Mouse (Mus musculus) layer of hippocampus, postnatal 10 days (tissue): ENCODE data around the gene Resp18. TPM values are rescaled to one million over a fixed set of nuclear protein-coding genes. Genes with fewer than 3 reads are reported as not detected.
"Not testable (repeated sequence)": the region's sequence is repeated elsewhere in the genome, so short reads cannot be mapped to it uniquely, and the experiment has no call there.

Experiments
- DNase-seq, 2 experiments: peaks; one replicate each; pipeline ENCODE4 v3.0.0; 2021; ENCODE audit warnings: low spot score in 2 of 2
- total RNA-seq, 2 experiments: library from RNA; stranded (reverse); gene quantifications; 2 replicates each; pipeline ENCODE4 v1.2.3; 2021

The Resp18 gene
- total RNA-seq, 2 experiments from 2014 or later: 108 to 111 TPM

- DNase-seq: peak; percentile 76 to 82
Observed at GRCm38 (mm10) chr1:75236117-75237050, 41.8 kb downstream of the Resp18 start, which contains the start of gene Dnajb2. TSS of gene Dnajb2 (plus strand) at chr1:75236406.

DNA sequence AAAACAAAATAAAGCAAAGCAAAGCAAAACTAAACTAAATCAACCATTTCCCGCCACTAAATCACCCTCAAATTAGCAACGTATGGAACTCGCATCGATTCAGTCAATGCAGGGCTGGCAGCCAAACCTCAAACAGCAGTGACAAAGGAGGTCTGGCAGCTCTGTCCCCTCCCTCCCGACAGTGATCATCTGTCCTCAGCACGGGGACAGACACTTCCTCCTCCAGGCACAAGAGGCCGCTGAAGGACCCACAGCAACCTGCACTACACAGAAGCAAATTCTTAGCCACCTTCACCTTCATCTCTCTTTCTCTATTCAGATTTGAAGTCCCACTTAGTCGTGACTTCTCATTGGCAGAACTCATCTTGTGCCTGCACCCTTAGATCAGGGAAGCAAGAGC is 43.6 kb downstream of the Resp18 start:
- DNase-seq: peak; percentile 63 to 77

DNA sequence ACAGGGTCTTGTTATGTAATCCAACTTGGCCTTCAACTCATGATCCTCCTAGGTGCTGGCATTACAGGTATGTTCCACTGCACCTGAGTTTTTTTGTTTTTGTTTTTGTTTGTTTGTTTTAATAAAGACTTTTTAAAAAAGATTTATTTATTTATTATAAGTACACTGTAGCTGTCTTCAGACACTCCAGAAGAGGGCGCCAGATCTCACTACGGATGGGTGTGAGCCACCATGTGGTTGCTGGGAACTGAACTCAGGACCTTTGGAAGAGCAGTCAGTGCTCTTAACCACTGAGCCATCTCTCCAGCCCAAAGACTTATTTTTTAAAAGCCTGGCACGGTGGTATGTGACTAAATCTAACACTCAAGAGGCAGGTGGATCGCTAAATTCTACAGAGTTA is 45.7 kb downstream of the Resp18 start:
- not testable (repeated sequence) for DNase-seq

DNA sequence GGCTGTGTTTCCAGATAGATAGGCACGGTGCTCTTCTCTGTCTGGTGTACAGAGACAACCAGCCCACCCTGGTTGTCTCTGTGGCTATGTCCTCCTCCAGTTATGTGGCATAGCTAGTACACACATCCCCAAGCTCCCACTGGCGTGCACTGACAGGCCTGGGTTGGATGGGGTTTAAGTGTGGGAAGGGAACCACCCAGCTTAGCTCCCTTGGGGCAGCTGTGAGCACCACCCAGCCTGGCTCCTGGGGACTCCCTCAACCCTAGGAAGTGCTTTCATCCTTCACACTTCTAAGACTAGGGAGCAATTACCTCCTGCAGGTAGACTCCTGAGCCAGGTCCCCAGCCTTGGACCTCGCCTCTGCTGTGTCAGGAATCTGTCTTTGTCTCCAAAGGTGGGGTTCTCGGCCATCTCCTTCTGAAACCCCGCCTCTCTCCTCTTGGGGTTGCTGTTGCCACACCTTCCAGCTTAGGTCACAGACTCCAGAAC is 46.5 kb downstream of the Resp18 start, which contains the start of gene A630095N17Rik:
Gene A630095N17Rik (minus strand): TSS at position 439 of the 489 bp plus-strand sequence.
- no peak for DNase-seq

DNA sequence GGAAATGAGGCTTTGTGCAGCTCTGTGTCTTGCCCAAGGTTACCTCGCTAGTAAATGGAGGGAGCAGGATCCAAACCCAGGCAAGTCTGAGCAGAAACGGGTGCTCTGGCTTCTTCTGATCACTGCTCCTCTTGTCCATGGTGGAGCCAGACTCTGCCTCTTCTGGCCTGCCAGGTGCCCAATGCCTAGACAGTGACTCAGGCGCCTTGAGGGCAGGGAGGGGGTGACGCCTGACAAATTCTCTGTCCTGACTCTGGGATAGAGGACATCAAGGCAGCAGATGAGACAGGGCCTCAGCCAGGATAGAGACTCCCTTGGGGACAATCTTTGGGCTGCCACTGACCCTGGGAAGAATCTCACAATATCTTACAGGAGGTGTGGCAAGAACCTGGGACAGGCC is 47.0 kb downstream of the Resp18 start:
- no peak for DNase-seq

DNA sequence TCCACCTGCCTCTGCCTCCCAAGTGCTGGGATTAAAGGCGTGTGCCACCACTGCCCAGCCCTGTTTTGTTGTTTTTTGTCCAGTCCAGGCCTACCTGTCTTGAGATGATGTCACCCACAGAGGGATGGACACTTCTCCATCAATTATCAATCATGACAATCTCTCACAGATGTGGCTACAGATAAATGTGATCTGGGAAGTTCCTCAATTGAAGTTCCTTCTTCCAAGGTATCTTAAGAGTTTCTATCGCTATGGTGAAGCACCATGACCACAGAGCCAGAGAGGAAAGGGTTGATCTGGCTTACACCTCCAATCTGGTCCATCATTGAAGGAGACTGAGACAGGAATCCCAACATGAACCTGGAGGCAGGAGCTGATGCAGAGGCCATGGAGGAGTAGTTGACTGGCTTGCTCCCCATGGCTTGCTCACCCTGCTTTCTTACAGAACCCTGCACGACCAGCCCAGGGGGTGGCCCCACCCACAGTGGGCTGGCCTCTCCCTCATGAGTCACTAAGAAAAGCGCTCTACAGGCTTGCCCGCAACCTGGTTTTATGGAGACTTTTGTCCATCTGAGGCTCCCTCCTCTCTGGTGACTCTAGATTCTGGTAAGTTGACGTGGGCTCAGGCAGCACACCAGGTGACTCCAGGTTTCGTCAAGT is 47.8 kb downstream of the Resp18 start:
- DNase-seq: no peak

DNA sequence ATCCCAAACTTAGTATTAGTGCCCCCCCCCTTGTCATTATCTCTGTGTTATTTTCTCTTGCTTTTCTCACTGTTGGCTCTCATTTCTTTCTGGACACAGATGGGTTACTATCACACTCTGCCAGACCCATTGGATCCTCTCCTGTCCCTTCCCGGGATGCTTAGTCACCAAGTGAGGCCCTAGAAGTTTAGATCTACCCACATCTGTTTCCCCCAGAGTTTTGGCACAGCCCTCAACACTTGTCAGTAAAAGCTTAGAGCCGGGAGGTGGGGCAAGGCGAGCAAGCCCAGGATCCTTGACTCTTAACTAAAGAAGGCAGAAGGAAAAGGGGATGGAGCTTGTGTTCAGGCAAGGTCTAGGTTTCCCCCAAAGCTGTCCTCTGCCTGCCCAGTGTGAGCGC is 49.1 kb downstream of the Resp18 start:
- DNase-seq: no peak

- DNase-seq: no peak
Observed at GRCm38 (mm10) chr1:75227653-75228052, 50.6 kb downstream of the Resp18 start.

DNA sequence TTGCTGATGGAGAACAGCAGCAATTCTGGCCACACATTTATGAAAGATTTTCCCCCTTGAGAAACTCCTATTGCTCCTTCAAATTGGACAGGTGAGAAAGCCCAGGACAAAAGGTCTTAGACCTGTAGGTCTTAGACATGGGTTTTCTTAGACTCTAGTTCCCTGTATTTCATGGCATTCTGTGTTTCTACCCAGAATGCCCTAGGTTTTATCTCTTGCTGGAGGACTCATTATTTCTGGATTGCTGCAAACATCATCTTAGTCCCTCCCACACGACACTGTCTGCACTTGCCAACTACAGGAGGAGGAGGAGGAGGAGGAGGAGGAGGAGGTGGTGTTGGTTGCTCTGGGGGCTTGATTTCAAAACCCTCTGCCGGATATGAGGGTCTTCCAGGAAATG is 52.1 kb downstream of the Resp18 start:
- DNase-seq: no peak

DNA sequence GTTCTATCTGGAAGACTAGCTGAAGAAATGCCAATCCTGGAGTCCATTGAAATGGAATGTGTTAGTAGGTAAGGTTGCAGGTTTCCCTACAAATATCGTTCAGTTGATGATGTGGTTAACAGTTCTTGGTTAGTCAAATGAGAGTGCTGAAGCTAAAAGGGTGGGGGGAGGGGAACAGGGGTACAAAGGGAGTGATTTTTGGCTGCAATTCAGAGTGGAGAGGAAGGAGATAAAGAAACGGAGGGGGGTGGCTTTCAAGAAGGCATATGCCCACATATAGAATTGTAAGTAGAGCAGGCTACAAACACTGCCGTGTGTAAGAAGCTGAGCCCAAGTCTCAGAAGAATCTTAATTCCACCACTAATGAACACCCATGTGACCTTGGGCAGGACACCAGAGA is 52.7 kb downstream of the Resp18 start:
- no peak for DNase-seq

GRCm38 (mm10) chr1:75223532-75223931 is 54.7 kb downstream of the Resp18 start:
- DNase-seq: no peak

GRCm38 (mm10) chr1:75222926-75223325 is 55.3 kb downstream of the Resp18 start:
- no peak for DNase-seq

Other genes starting within 250 kb of the Resp18 start
- 1 to 10 TPM; 2.3 to 2.4 TPM for gene Nhej1, start 153.2 kb downstream of the Resp18 start, total RNA-seq
- gene Slc23a3, start 144.5 kb downstream of the Resp18 start, total RNA-seq: under 1 TPM in 1 of 2 experiments, not detected in 1; 0.27 TPM
- 10 to 100 TPM; 35.3 to 35.8 TPM for gene Cnppd1, start 135.7 kb downstream of the Resp18 start, total RNA-seq
- gene Retreg2, start 135.6 kb downstream of the Resp18 start, total RNA-seq: 100 to 1,000 TPM; 138 to 144 TPM
- gene Zfand2b, start 109.8 kb downstream of the Resp18 start, total RNA-seq: 10 to 100 TPM; 25.5 to 27.3 TPM
- 10 to 100 TPM; 37.7 to 45.8 TPM for gene Abcb6, start 98.0 kb downstream of the Resp18 start, total RNA-seq
- gene Ankzf1, start 86.3 kb downstream of the Resp18 start, total RNA-seq: 10 to 100 TPM; 19.9 to 21.0 TPM
- gene Atg9a, start 86.2 kb downstream of the Resp18 start, total RNA-seq: 100 to 1,000 TPM in 1 of 2 experiments, 10 to 100 TPM in 1; 93.9 to 109 TPM
- 10 to 100 TPM; 22.4 to 23.2 TPM for gene Glb1l, start 67.6 kb downstream of the Resp18 start, total RNA-seq
- 10 to 100 TPM; 88.8 to 97.7 TPM for gene Stk16, start 67.6 kb downstream of the Resp18 start, total RNA-seq
- 100 to 1,000 TPM; 348 to 373 TPM for gene Tuba4a, start 58.5 kb downstream of the Resp18 start, total RNA-seq
- not detected for gene A630095N17Rik, start 46.3 kb downstream of the Resp18 start, total RNA-seq
- gene Dnajb2, start 42.0 kb downstream of the Resp18 start, total RNA-seq: 10 to 100 TPM; 52.9 to 60.9 TPM
- gene Ptprn, start 13.9 kb downstream of the Resp18 start, total RNA-seq: 100 to 1,000 TPM; 238 to 251 TPM
- gene Dnpep, start 39.6 kb upstream of the Resp18 start, total RNA-seq: 10 to 100 TPM; 59.7 to 66.2 TPM
- gene Des, start 81.9 kb upstream of the Resp18 start, total RNA-seq: 1 to 10 TPM; 1.2 to 1.8 TPM
- 100 to 1,000 TPM; 164 to 175 TPM for gene Speg, start 96.9 kb upstream of the Resp18 start, total RNA-seq
- 10 to 100 TPM; 55.0 to 60.5 TPM for gene Gmppa, start 157.5 kb upstream of the Resp18 start, total RNA-seq
- 10 to 100 TPM; 16.2 to 17.4 TPM for gene Asic4, start 172.0 kb upstream of the Resp18 start, total RNA-seq
- gene Chpf, start 200.9 kb upstream of the Resp18 start, total RNA-seq: 10 to 100 TPM; 78.4 to 79.4 TPM
- 10 to 100 TPM; 48.3 to 53.8 TPM for gene Tmem198, start 201.1 kb upstream of the Resp18 start, total RNA-seq
- gene Obsl1, start 228.0 kb upstream of the Resp18 start, total RNA-seq: 10 to 100 TPM; 30.7 to 38.2 TPM
- 10 to 100 TPM; 25.5 to 28.4 TPM for gene Inha, start 228.7 kb upstream of the Resp18 start, total RNA-seq
- 10 to 100 TPM; 22.5 to 23.6 TPM for gene Stk11ip, start 243.1 kb upstream of the Resp18 start, total RNA-seq